Mouse (Mus musculus): ENCODE measurements around the gene Bag5. TPM values are rescaled to one million over a fixed set of nuclear protein-coding genes. Genes with fewer than 3 reads are reported as not detected.

Gene Bag5
- polyA plus RNA-seq, 1 experiment, result 0.63 TPM

- Histone ChIP-seq H3K27me3 (ENCODE audit: control insufficient read depth) (no peaks in the 10 kb centered on the region), H3K4me1 (ENCODE audit: control insufficient read depth) (peaks cover 23% of the 10 kb centered on the region), H3K36me3 (ENCODE audit: control insufficient read depth) (peaks cover 38% of the 10 kb centered on the region), H3K4me3 (replicated peaks) (no peak overlapping the region), H3K9me3 (ENCODE audit: control insufficient read depth, low read length) (no peaks in the 10 kb centered on the region)
- no peak for TF ChIP-seq GATA1 (IDR thresholded peaks at IDR 0.05; ENCODE audit: low read length)
- no peak for TF ChIP-seq TAL1 (IDR thresholded peaks at IDR 0.05; ENCODE audit: low read length)
Measured at GRCm38 (mm10) chr12:111708181-111708580, 4.9 kb downstream of the Bag5 start.

GRCm38 (mm10) chr12:111705186-111705973 lies 7.7 kb downstream of the Bag5 start:
- no peaks in the 10 kb centered on the region for H3K9me3 ChIP-seq (ENCODE audit: control insufficient read depth, low read length)
- H3K27me3 ChIP-seq (ENCODE audit: control insufficient read depth), result no peaks in the 10 kb centered on the region
- TF ChIP-seq TAL1 (IDR thresholded peaks at IDR 0.05; ENCODE audit: low read length) (no peak), GATA1 (IDR thresholded peaks at IDR 0.05; ENCODE audit: low read length) (no peak)
- peaks cover 26% of the 10 kb centered on the region for H3K36me3 ChIP-seq (ENCODE audit: control insufficient read depth)
- no peak overlapping the region for H3K4me3 ChIP-seq (replicated peaks)
- peaks cover 2% of the 10 kb centered on the region; the same call in 1 of the 2 replicates for H3K4me1 ChIP-seq (ENCODE audit: control insufficient read depth)

- peaks cover 18% of the 10 kb centered on the region for H3K36me3 ChIP-seq (ENCODE audit: control insufficient read depth)
- no peak overlapping the region for H3K4me3 ChIP-seq (replicated peaks)
- TF ChIP-seq GATA1 (IDR thresholded peaks at IDR 0.05; ENCODE audit: low read length), result no peak
- TF ChIP-seq TAL1 (IDR thresholded peaks at IDR 0.05; ENCODE audit: low read length), result no peak
- no peaks in the 10 kb centered on the region for H3K9me3 ChIP-seq (ENCODE audit: control insufficient read depth, low read length)
- no peaks in the 10 kb centered on the region for H3K4me1 ChIP-seq (ENCODE audit: control insufficient read depth)
- H3K27me3 ChIP-seq (ENCODE audit: control insufficient read depth), result no peaks in the 10 kb centered on the region
Measured at GRCm38 (mm10) chr12:111704609-111705008, 8.4 kb downstream of the Bag5 start.

- peaks cover 7% of the 10 kb centered on the region for H3K36me3 ChIP-seq (ENCODE audit: control insufficient read depth)
- H3K4me3 ChIP-seq (replicated peaks), result no peak overlapping the region
- H3K27me3 ChIP-seq (ENCODE audit: control insufficient read depth), result no peaks in the 10 kb centered on the region
- H3K4me1 ChIP-seq (ENCODE audit: control insufficient read depth), result no peaks in the 10 kb centered on the region
- H3K9me3 ChIP-seq (ENCODE audit: control insufficient read depth, low read length), result no peaks in the 10 kb centered on the region
- TF ChIP-seq TAL1 (IDR thresholded peaks at IDR 0.05; ENCODE audit: low read length) (no peak), GATA1 (IDR thresholded peaks at IDR 0.05; ENCODE audit: low read length) (no peak)
Measured at GRCm38 (mm10) chr12:111703301-111703700, 9.8 kb downstream of the Bag5 start.

- TF ChIP-seq GATA1 (IDR thresholded peaks at IDR 0.05; ENCODE audit: low read length), result no peak
- no peak for TF ChIP-seq TAL1 (IDR thresholded peaks at IDR 0.05; ENCODE audit: low read length)
- Histone ChIP-seq H3K4me1 (ENCODE audit: control insufficient read depth) (no peaks in the 10 kb centered on the region), H3K36me3 (ENCODE audit: control insufficient read depth) (no peaks in the 10 kb centered on the region), H3K4me3 (replicated peaks) (no peak overlapping the region), H3K9me3 (ENCODE audit: control insufficient read depth, low read length) (no peaks in the 10 kb centered on the region), H3K27me3 (ENCODE audit: control insufficient read depth) (no peaks in the 10 kb centered on the region)
Measured at GRCm38 (mm10) chr12:111700920-111701458, 12.1 kb downstream of the Bag5 start.

GRCm38 (mm10) chr12:111699542-111699941 lies 13.5 kb downstream of the Bag5 start:
- TF ChIP-seq GATA1 (IDR thresholded peaks at IDR 0.05; ENCODE audit: low read length), result no peak
- Histone ChIP-seq H3K27me3 (ENCODE audit: control insufficient read depth) (no peaks in the 10 kb centered on the region), H3K36me3 (ENCODE audit: control insufficient read depth) (no peaks in the 10 kb centered on the region), H3K4me1 (ENCODE audit: control insufficient read depth) (no peaks in the 10 kb centered on the region), H3K4me3 (replicated peaks) (no peak overlapping the region), H3K9me3 (ENCODE audit: control insufficient read depth, low read length) (no peaks in the 10 kb centered on the region)

- Histone ChIP-seq H3K27me3 (ENCODE audit: control insufficient read depth) (no peaks in the 10 kb centered on the region), H3K9me3 (ENCODE audit: control insufficient read depth, low read length) (no peaks in the 10 kb centered on the region), H3K4me3 (replicated peaks) (no peak overlapping the region), H3K4me1 (ENCODE audit: control insufficient read depth) (peaks cover 4% of the 10 kb centered on the region), H3K36me3 (ENCODE audit: control insufficient read depth) (no peaks in the 10 kb centered on the region)
- TF ChIP-seq TAL1 (IDR thresholded peaks at IDR 0.05; ENCODE audit: low read length) (no peak), GATA1 (IDR thresholded peaks at IDR 0.05; ENCODE audit: low read length) (no peak)
Measured at GRCm38 (mm10) chr12:111698346-111698913, 14.6 kb downstream of the Bag5 start.

- Histone ChIP-seq H3K4me1 (ENCODE audit: control insufficient read depth) (peaks cover 5% of the 10 kb centered on the region), H3K27me3 (ENCODE audit: control insufficient read depth) (no peaks in the 10 kb centered on the region)
- TF ChIP-seq GATA1 (IDR thresholded peaks at IDR 0.05; ENCODE audit: low read length), result no peak
- no peak for TF ChIP-seq TAL1 (IDR thresholded peaks at IDR 0.05; ENCODE audit: low read length)
Measured at GRCm38 (mm10) chr12:111697708-111698107, 15.3 kb downstream of the Bag5 start.

GRCm38 (mm10) chr12:111696239-111696638 lies 16.8 kb downstream of the Bag5 start:
- Histone ChIP-seq H3K27me3 (ENCODE audit: control insufficient read depth) (no peaks in the 10 kb centered on the region), H3K9me3 (ENCODE audit: control insufficient read depth, low read length) (no peaks in the 10 kb centered on the region), H3K36me3 (ENCODE audit: control insufficient read depth) (no peaks in the 10 kb centered on the region), H3K4me3 (replicated peaks) (no peak overlapping the region), H3K4me1 (ENCODE audit: control insufficient read depth) (peaks cover 8% of the 10 kb centered on the region)
- TF ChIP-seq TAL1 (IDR thresholded peaks at IDR 0.05; ENCODE audit: low read length) (no peak), GATA1 (IDR thresholded peaks at IDR 0.05; ENCODE audit: low read length) (no peak)

More at GRCm38 (mm10) chr12:111697708-111698107, 15.3 kb downstream of the Bag5 start:
- H3K9me3 ChIP-seq (ENCODE audit: control insufficient read depth, low read length), result no peaks in the 10 kb centered on the region
- H3K36me3 ChIP-seq (ENCODE audit: control insufficient read depth), result no peaks in the 10 kb centered on the region
- H3K4me3 ChIP-seq (replicated peaks), result no peak overlapping the region
